ENCODE assay signal across 25 mouse cellular contexts in genomic region chr5:76670183-76670582, GRCm38 (mm10).
"Had no signal": no experiment of that assay in that cellular context is flagged by ENCODE, and none has a peak within 500 bp of the region (broad histone marks: within the 10 kb centered on the region; RNA-seq: fewer than 3 reads in every experiment).

No protein-coding gene starts in this region.

- ATAC-seq: hindbrain, postnatal 0 days; intestine, embryonic 16.5 days; liver, embryonic 12.5 days had no signal

- H3K4me1 ChIP-seq: heart, embryonic 13.5 days; heart, embryonic 15.5 days had no signal

- H3K9ac ChIP-seq: heart, embryonic 13.5 days; heart, embryonic 15.5 days; hindbrain, embryonic 13.5 days; hindbrain, embryonic 15.5 days; kidney, embryonic 15.5 days; limb, embryonic 13.5 days; limb, embryonic 15.5 days; liver, embryonic 12.5 days; liver, embryonic 14.5 days had no signal

- H3K27me3 ChIP-seq: heart, embryonic 13.5 days; heart, embryonic 15.5 days; hindbrain, embryonic 13.5 days; hindbrain, embryonic 15.5 days; kidney, embryonic 15.5 days; limb, embryonic 13.5 days; limb, embryonic 15.5 days; liver, embryonic 12.5 days had no signal

- DNase-seq: gastrocnemius, postnatal 14 days; gastrocnemius, postnatal 36 days; heart, adult 18-20 months; heart, postnatal 14 days; heart, postnatal 36 days; kidney, adult 11 months; kidney, adult 2 months; kidney, adult 9 months; kidney, postnatal 14 days; kidney, postnatal 36 days; layer of hippocampus, adult 9-11 months; left cerebral cortex, postnatal 4 days had no signal

- H3K9me3 ChIP-seq: heart, embryonic 13.5 days; heart, embryonic 15.5 days; hindbrain, embryonic 13.5 days; hindbrain, embryonic 15.5 days; kidney, embryonic 15.5 days; limb, embryonic 13.5 days; limb, embryonic 15.5 days; liver, embryonic 12.5 days had no signal

- H3K27ac ChIP-seq: heart, embryonic 13.5 days; heart, embryonic 15.5 days; hindbrain, embryonic 13.5 days; hindbrain, embryonic 15.5 days; hindbrain, postnatal 0 days; kidney, embryonic 15.5 days; kidney, postnatal 0 days; limb, embryonic 13.5 days; limb, embryonic 15.5 days; liver, embryonic 12.5 days; liver, embryonic 14.5 days had no signal

- H3K36me3 ChIP-seq: heart, embryonic 13.5 days; heart, embryonic 15.5 days; hindbrain, embryonic 15.5 days; kidney, embryonic 15.5 days; limb, embryonic 13.5 days; limb, embryonic 15.5 days; liver, embryonic 12.5 days had no signal

- H3K4me3 ChIP-seq: heart, embryonic 13.5 days; heart, embryonic 15.5 days; hindbrain, embryonic 13.5 days; hindbrain, embryonic 15.5 days; kidney, embryonic 15.5 days; limb, embryonic 13.5 days; limb, embryonic 15.5 days; liver, embryonic 12.5 days had no signal

- H3K4me2 ChIP-seq: heart, embryonic 11.5 days; heart, embryonic 13.5 days; heart, embryonic 15.5 days; hindbrain, embryonic 13.5 days; hindbrain, embryonic 15.5 days; kidney, embryonic 15.5 days; limb, embryonic 13.5 days; limb, embryonic 15.5 days; liver, embryonic 12.5 days had no signal
